Mouse (Mus musculus) embryonic facial prominence, embryonic 15.5 days (tissue): ENCODE results near the gene Trabd. TPM values are rescaled to one million over a fixed set of nuclear protein-coding genes. Genes with fewer than 3 reads are reported as not detected.

Experiments used
- ATAC-seq: fragments of 200-750 bp; cut with Nextera tagmentation; 2 replicates; pipeline ENCODE4 v1.8.0; 2017; ENCODE audit warnings: low read depth, moderate TSS enrichment; ENCODE audit not compliant: insufficient number of reproducible peaks, low FRiP score, low TSS enrichment
- H3K27ac ChIP-seq: fragments of 300-500 bp; sonication (generic); replicated peaks from 2 replicates; pipeline ENCODE4 v1.5.1; 2015; ENCODE audit warnings: mild to moderate bottlenecking, inconsistent platforms
- H3K27me3 ChIP-seq: fragments of 300-500 bp; sonication (generic); 2 replicates; pipeline ENCODE4 v1.6.1; 2015; ENCODE audit warnings: inconsistent platforms
- H3K36me3 ChIP-seq: fragments of 300-500 bp; sonication (generic); 2 replicates; pipeline ENCODE4 v1.6.1; 2015; ENCODE audit warnings: mild to moderate bottlenecking, inconsistent platforms
- H3K4me1 ChIP-seq: fragments of 300-500 bp; sonication (generic); 2 replicates; pipeline ENCODE4 v1.6.1; 2015; ENCODE audit warnings: inconsistent platforms
- H3K4me2 ChIP-seq: fragments of 300-500 bp; sonication (generic); replicated peaks from 2 replicates; pipeline ENCODE4 v1.6.1; 2015; ENCODE audit warnings: mild to moderate bottlenecking, inconsistent platforms
- H3K4me3 ChIP-seq: fragments of 300-500 bp; sonication (generic); replicated peaks from 2 replicates; pipeline ENCODE4 v1.5.1; 2015; ENCODE audit warnings: mild to moderate bottlenecking, inconsistent platforms
- H3K9ac ChIP-seq: fragments of 300-500 bp; sonication (generic); 2 replicates; pipeline ENCODE4 v1.6.1; 2015; ENCODE audit warnings: inconsistent platforms
- H3K9me3 ChIP-seq: fragments of 300-500 bp; sonication (generic); replicated peaks from 2 replicates; pipeline ENCODE4 v1.6.1; 2016; ENCODE audit warnings: inconsistent platforms
- WGBS: fragments of 180-500 bp; shearing (Covaris S2); methylation state at CpG from one replicate; pipeline ENCODE4 v1.1.7; 2015; 5-methylcytosine and 5-hydroxymethylcytosine counted together
- polyA plus RNA-seq: library from polyadenylated mRNA; unstranded; fragments of >200 nt; fragmentation: Nextera tagmentation; extraction: Ambion mirVana; gene quantifications from 2 replicates; pipeline ENCODE4 v1.2.1, GENCODE M21; 2015

The Trabd gene
- polyA plus RNA-seq, 1 experiment from 2014 or later: 53.8 TPM

GRCm38 (mm10) chr15:89063001-89063400, 11.9 kb upstream of the Trabd start:
- Histone ChIP-seq H3K36me3 (no peaks in the 10 kb centered on the region), H3K4me1 (peaks cover 11% of the 10 kb centered on the region), H3K9ac (no peak overlapping the region), H3K4me3 (no peak overlapping the region), H3K9me3 (no peaks in the 10 kb centered on the region), H3K27me3 (peaks cover 65% of the 10 kb centered on the region), H3K27ac (no peak overlapping the region), H3K4me2 (no peak overlapping the region)
- no peak for ATAC-seq
- WGBS: 70% methylated on average over 7 of the region's 7 CpGs

DNA sequence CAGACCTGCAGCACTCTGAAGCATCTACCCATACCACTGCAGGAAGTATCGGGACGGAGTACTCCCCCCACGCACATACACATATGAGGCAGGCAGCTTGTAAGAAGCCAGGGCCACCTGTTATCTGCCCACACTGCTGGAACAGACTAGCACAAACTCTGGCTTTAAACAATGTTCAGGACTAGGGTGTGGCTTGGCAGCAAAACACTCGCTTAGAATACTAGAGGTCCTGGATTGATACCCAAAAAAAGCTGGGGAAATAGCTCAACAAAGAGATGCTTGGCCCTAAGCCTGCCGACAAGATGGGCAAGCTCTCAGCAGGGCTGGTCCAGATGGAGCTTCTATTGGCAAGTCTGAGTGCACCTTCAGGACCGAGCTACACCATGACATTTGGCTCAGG, 11.4 kb upstream of the Trabd start:
- H3K27ac ChIP-seq: no peak overlapping the region
- H3K9ac ChIP-seq: no peak overlapping the region
- peaks cover 65% of the 10 kb centered on the region for H3K27me3 ChIP-seq
- no peaks in the 10 kb centered on the region for H3K36me3 ChIP-seq
- 74% methylated on average over 6 of the region's 6 CpGs for WGBS
- ATAC-seq: no peak
- peaks cover 13% of the 10 kb centered on the region for H3K4me1 ChIP-seq
- no peak overlapping the region for H3K4me3 ChIP-seq
- no peak overlapping the region for H3K4me2 ChIP-seq
- H3K9me3 ChIP-seq: no peaks in the 10 kb centered on the region

DNA sequence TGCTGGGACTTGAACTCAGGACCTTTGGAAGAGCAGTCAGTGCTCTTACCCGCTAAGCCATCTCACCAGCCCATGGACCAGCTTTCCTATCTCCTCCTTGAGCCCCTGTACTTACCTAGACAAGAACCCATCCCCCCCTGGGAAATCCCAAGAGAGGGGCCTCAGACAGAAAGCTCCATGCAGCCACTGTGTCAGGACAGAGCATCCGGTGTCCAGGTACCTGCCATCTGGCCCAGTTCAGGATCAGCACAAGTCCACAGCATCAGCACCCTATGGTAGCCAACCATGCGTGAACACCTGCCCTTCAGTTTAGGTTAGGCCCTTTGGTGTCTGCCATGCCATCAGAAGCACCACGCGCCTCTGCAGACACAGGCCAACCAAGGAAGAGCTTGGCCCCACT, 10.0 kb upstream of the Trabd start:
- Histone ChIP-seq H3K4me1 (peaks cover 12% of the 10 kb centered on the region), H3K27me3 (peaks cover 68% of the 10 kb centered on the region), H3K9me3 (no peaks in the 10 kb centered on the region), H3K27ac (no peak overlapping the region), H3K36me3 (no peaks in the 10 kb centered on the region), H3K9ac (no peak overlapping the region), H3K4me3 (no peak overlapping the region), H3K4me2 (no peak overlapping the region)
- ATAC-seq: no peak
- 90% methylated on average over 5 of the region's 5 CpGs for WGBS

GRCm38 (mm10) chr15:89067609-89068008, 7.3 kb upstream of the Trabd start:
- no peak for ATAC-seq
- 44% methylated on average over 35 of the region's 35 CpGs for WGBS
- Histone ChIP-seq H3K9ac (no peak overlapping the region), H3K4me1 (peaks cover 8% of the 10 kb centered on the region; the same call in 1 of the 2 replicates), H3K27me3 (peaks cover 53% of the 10 kb centered on the region), H3K27ac (no peak overlapping the region), H3K4me2 (peak overlapping the region; percentile 28), H3K4me3 (peak overlapping the region; percentile 12), H3K36me3 (no peaks in the 10 kb centered on the region), H3K9me3 (no peaks in the 10 kb centered on the region)

GRCm38 (mm10) chr15:89068226-89068625, 6.7 kb upstream of the Trabd start:
- H3K36me3 ChIP-seq: no peaks in the 10 kb centered on the region
- H3K4me3 ChIP-seq: peak overlapping the region; percentile 12; the same call in 1 of the 2 replicates
- WGBS: 35% methylated on average over 26 of the region's 26 CpGs
- no peak overlapping the region for H3K27ac ChIP-seq
- no peak for ATAC-seq
- peaks cover 53% of the 10 kb centered on the region for H3K27me3 ChIP-seq
- peak overlapping the region; percentile 28; the same call in 1 of the 2 replicates for H3K4me2 ChIP-seq
- peaks cover 8% of the 10 kb centered on the region; the same call in 1 of the 2 replicates for H3K4me1 ChIP-seq
- no peak overlapping the region for H3K9ac ChIP-seq
- H3K9me3 ChIP-seq: no peaks in the 10 kb centered on the region

DNA sequence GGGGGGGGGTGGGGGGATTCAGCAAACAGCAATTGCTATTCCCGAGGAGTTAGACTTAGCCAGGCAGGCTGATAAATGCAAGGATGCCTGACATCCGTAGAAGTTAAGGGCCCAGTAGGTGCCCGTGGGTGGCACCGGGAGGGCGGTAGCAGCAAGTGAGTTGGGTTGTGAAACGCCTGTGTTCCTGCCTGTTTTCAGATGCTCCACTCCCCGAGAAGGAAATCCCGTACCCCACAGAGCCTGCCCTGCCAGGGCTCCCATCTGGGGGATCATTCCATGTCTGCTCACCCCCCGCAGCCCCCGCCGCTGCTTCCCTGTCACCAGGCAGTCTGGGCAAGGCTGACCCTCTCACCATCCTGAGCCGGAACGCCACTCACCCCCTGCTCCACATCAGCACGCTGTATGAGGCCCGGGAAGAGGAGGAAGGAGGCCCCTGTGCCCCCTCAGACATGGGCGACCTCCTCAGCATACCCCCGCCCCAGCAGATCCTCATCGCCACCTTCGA, 5.5 kb upstream of the Trabd start:
- Histone ChIP-seq H3K4me3 (no peak overlapping the region), H3K9ac (no peak overlapping the region), H3K4me2 (no peak overlapping the region), H3K9me3 (no peaks in the 10 kb centered on the region), H3K27me3 (peaks cover 44% of the 10 kb centered on the region), H3K36me3 (no peaks in the 10 kb centered on the region), H3K27ac (no peak overlapping the region), H3K4me1 (peaks cover 12% of the 10 kb centered on the region)
- 73% methylated on average over 19 of the region's 19 CpGs for WGBS
- no peak for ATAC-seq

- ATAC-seq: no peak
- Histone ChIP-seq H3K27ac (no peak overlapping the region), H3K4me2 (no peak overlapping the region), H3K27me3 (peaks cover 43% of the 10 kb centered on the region), H3K9ac (no peak overlapping the region), H3K4me3 (no peak overlapping the region), H3K4me1 (peaks cover 22% of the 10 kb centered on the region), H3K9me3 (no peaks in the 10 kb centered on the region), H3K36me3 (no peaks in the 10 kb centered on the region)
- 71% methylated on average over 24 of the region's 24 CpGs for WGBS
Observed at GRCm38 (mm10) chr15:89070606-89071005, 4.3 kb upstream of the Trabd start.

DNA sequence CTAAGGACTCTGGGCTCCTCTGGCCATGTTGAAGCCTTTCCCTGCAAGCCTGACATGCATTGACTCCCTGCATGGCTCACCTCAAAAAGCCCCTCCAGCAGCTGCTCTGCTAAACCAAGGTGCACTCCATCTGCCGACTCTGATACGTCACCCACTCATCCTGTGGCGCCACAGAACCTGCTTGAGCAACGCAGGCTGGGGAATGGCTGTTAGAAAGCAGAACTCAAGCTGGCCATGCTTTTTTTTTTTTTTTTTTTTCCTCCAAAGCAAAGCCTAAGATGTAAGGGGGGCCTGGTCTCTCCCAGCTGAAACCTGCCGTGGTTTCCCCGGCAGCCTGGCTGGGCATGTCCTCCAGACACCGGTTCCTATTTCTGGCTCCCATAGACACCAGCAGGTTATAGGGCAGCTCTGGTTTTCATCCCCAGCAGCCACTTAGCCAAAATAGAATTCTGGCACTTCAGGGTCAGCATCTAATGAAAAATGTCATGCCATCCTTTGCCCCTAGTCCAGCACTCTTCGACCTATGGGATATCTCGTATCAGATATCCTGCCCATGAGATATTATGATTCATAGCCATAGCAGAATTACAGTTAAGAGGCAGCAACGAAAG, 826 bp upstream of the Trabd start:
- Histone ChIP-seq H3K36me3 (no peaks in the 10 kb centered on the region), H3K9ac (no peak overlapping the region), H3K27me3 (peaks cover 9% of the 10 kb centered on the region), H3K4me3 (no peak overlapping the region), H3K4me1 (peaks cover 40% of the 10 kb centered on the region), H3K9me3 (no peaks in the 10 kb centered on the region), H3K4me2 (no peak overlapping the region), H3K27ac (0 out of 2 replicates have a peak overlapping the region, but pooled peaks have one; percentile 88)
- ATAC-seq: no peak
- 69% methylated on average over 10 of the region's 10 CpGs for WGBS

DNA sequence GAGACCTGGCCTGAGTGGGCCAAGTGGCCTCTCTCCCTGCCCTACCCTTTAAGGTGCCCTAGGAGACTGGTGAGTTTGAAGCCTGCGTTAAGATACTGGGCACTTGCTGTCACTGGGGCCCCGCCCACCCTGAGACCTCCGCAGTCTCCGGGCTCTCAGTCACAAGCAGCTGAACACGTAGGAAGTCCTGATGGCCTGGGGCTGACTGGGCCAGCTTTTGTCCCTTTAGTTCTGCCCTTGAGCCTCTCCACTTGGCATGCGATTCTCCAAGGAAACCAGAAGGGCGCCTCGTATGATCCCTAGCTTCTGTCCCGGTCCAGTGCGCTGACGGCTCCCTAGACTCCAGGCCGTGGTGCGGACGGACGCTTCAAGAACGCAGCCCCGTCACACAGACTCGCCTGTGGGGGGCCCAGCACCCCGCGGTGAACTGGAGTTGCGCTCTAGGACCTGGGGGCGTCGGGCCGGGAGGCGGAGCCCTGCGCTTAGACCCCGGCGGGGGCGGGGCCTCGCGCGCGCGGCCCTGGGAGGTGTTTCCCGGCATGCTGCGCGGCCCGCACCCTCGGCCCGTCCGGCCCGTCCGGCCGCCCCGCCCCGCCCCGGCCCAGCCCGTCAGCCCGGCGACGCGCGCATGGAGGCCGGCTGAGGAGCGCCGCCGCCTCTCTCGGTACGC, 689 bp downstream of the Trabd start:
- under 1% methylated on average over 43 of the region's 59 CpGs for WGBS
- Histone ChIP-seq H3K4me2 (peak overlapping the region; percentile 89), H3K36me3 (no peaks in the 10 kb centered on the region), H3K9ac (peak overlapping the region; percentile 93), H3K9me3 (no peaks in the 10 kb centered on the region), H3K27ac (peak overlapping the region; percentile 88), H3K27me3 (no peaks in the 10 kb centered on the region), H3K4me3 (peak overlapping the region; percentile 78), H3K4me1 (peaks cover 40% of the 10 kb centered on the region)
- ATAC-seq: peak; percentile 91

GRCm38 (mm10) chr15:89076156-89076731, 1.3 kb downstream of the Trabd start:
- H3K36me3 ChIP-seq: peaks cover 5% of the 10 kb centered on the region
- peak overlapping the region; percentile 88 for H3K27ac ChIP-seq
- ATAC-seq: peak; percentile 49
- H3K27me3 ChIP-seq: no peaks in the 10 kb centered on the region
- H3K9ac ChIP-seq: peak overlapping the region; percentile 93
- 0% methylated on average over 38 of the region's 39 CpGs for WGBS
- H3K9me3 ChIP-seq: no peaks in the 10 kb centered on the region
- peak overlapping the region; percentile 78 for H3K4me3 ChIP-seq
- H3K4me1 ChIP-seq: peaks cover 40% of the 10 kb centered on the region
- H3K4me2 ChIP-seq: peak overlapping the region; percentile 89

DNA sequence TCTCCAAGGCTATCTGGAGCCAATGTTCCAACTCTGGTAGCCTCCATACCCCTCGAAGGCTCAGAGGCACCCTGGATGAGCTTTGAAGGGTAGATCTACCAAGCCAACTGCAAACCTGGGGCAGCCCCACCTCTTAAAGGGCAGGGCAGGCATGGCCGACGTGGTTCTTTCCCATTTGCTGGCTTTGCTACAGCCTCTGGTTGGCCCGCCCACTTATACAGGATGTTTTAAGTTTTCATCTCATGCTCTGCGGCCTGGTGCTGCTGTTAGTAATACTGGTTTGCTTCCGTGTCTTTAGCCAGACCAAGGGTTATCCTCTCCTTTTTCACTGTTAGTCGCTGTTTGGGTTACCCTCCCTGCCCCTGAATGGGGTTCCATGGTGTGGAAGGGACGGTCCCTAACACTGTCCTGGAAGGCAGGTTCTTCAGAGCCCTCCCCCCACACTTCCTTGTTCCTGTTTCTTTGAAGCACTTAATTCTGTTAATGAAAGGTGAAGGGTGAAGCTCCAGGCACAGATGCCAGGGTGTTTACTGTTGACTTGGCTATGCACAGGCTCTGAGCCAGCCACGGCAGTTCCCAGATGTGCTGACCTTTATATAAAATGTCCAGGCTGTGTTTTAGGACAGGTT, 3.4 kb downstream of the Trabd start:
- no peaks in the 10 kb centered on the region for H3K9me3 ChIP-seq
- H3K27me3 ChIP-seq: no peaks in the 10 kb centered on the region
- no peak overlapping the region for H3K9ac ChIP-seq
- peaks cover 25% of the 10 kb centered on the region for H3K36me3 ChIP-seq
- peaks cover 40% of the 10 kb centered on the region for H3K4me1 ChIP-seq
- H3K27ac ChIP-seq: 0 out of 2 replicates have a peak overlapping the region, but pooled peaks have one; percentile 11
- H3K4me3 ChIP-seq: no peak overlapping the region
- H3K4me2 ChIP-seq: peak overlapping the region; percentile 89
- 50% methylated on average over 9 of the region's 9 CpGs for WGBS
- ATAC-seq: no peak
